Mouse (Mus musculus): ENCODE measurements at regions not wholly inside any gene's neighbourhood (a gene's known extent, or its start where the extent isn't known, plus 50 kb on each side); places are given as distances from the start of the nearest gene placed in this dataset.

GRCm38 (mm10) chr2:72600723-72601122 lies 124.8 kb downstream of the Cdca7 start:
- TF ChIP-seq CHD2 (IDR thresholded peaks at IDR 0.05; ENCODE audit: low read depth, low read length) (no peak), ZC3H11A (IDR thresholded peaks at IDR 0.05; ENCODE audit: borderline replicate concordance, low read depth, low read length) (no peak)
